Mouse (Mus musculus) liver (tissue): ENCODE results near the gene Tbc1d10c.

Experiments used
- DNase-seq: peaks from one replicate; pipeline ENCODE4 v3.0.0-alpha.2; 2020; ENCODE audit warnings: mixed read lengths

The Tbc1d10c gene

DNA sequence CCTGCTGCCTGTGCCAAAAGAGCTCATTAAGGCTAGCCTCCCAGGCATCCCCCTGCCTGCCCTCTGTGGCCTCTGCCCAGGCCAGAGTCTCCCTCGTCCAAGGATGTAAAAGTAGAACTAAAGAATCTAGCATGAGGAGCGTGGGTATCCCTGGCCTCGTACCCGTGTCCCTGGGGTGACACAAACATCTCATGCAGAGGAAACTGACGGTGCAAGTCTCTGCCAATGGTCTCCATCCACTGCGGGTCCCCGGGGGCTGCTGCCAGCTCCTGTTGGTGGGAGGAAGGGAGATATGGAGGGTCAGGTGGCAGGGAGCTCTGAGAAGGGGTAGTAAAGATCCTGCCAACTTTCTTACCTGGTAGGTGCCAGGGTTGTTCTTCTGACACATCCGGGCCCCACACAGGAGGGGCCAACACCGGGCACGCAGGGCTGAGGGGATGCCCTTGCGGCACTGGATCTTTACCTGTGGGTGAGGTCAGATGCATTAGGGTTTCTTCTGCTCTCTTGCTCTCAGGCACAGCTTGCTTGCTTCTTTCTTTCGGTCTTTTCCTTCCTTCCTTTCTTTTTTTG is 1.9 kb downstream of the Tbc1d10c start:
- DNase-seq: no peak

DNA sequence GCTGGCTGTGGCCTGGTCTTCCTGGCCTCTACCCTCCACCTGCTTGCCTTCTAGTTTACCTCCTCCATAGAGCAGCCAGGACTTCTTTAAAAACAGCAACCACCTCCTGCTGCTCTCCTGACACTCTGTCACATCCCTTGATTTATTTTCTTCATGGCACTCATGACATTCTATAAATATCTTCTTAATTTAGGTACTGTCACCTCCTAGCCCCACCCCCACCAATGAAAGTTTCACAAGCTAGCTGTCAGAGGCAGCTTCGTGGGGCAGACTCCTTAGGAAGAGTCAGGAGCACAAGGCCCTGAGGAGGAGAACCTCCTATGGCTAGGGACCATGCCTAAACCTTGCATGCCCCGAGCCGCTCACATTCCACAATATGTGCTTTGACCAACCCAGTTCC is 3.8 kb downstream of the Tbc1d10c start:
- no peak for DNase-seq

DNA sequence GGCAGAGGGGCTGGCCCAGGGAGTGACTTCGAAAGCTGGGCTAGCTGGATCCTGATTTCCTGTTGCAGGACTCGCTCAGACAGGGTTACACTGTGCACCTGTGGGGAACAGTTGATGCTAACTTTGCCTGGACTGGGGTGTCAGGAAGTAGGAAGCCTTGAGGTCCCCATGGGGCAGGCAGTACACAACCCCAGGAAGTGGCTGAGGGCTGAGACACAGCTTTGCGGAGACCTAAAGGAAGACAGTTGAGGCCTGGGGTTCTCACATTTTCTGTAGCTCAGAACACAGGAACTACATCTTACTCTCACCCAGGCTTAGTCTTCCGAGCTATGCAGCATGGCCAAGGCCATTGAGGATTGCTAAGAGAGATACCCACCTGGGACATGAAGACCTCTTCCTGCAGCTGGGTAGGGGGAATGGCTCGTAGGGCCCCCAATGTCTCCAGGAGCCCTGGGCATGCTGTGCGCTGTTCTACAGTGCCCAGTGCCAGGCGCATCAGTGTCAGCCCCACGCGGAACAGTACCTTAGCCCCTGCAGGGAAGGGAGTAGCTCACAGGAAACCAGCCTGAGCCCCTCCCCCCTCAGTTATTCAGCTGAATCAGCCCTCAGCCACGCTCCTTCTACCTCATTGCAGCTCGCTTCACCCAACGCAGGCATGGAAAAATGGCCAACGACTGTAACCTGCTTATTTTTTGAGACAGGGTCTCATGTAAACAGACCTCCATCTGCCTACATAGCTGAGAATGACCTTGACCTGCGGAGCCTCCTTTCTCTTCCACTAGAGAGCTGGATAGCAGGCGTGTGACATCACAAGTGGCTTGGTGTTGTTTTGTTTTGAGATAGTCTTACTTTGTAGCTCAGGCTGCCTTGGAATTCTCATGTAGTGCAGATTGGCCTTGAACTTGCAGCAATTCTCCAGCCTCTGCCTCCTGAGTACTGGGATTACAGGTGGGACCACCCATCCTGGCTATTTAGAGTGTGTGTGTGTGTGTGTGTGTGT is 5.8 kb downstream of the Tbc1d10c start:
- DNase-seq: peak; percentile 42

DNA sequence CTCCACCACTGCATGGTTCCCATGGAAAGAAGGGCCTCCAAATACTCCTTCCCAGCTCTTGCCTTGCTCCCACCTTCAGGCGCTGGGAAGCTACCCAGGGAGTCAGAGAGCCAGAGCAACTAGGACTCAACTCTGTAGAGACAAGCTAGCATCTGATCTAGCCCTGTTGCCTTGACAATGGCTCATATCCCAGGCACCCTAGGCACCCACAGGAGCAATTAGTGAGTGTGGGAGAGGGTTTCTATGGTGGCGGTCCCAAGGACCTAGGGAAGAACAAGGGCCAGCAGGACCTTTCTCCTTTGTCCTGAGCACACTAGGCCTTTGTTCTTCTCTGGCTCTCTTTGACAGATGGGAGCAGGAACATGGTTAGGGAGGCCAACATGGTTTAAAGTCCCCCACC is 7.4 kb downstream of the Tbc1d10c start:
- no peak for DNase-seq

DNA sequence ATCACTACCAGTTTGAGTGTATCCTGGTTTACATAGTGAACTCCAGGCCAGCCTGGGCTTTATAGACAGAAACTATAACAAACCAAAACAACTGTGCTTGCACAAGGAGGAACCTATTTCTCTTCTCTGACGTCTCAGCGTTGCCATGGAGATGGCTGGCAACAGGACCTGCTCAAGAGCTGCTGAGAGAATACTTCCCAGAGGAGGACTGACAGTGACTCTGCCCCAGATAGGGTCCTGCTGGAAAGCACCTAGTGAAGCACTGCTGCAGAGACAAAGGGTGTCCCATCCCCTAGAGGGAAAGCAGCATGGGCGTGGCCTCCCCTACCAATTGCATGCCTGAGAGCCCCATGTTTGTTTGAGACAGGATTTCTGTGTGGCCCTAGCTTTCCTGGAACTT is 9.2 kb downstream of the Tbc1d10c start:
- DNase-seq: no peak

DNA sequence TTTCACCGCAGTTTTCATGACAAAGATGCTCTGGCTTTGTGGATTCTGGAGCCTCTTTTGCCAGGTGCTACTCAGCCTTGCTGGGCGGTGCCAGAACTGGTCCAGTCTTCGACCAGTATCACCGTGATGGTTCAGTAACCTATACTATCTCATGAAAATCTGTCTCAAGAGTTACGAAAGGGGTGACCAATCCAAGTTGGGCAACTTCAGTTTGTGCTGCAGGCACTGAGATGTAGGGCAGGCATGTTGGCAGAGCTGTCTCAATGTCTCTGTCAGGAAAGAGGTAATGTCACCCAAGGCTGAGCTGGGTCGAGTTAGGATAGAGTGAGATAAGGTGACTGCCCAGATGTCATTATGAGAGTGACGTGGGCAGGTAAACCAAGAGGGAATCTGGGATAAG is 10.7 kb downstream of the Tbc1d10c start:
- DNase-seq: no peak

DNA sequence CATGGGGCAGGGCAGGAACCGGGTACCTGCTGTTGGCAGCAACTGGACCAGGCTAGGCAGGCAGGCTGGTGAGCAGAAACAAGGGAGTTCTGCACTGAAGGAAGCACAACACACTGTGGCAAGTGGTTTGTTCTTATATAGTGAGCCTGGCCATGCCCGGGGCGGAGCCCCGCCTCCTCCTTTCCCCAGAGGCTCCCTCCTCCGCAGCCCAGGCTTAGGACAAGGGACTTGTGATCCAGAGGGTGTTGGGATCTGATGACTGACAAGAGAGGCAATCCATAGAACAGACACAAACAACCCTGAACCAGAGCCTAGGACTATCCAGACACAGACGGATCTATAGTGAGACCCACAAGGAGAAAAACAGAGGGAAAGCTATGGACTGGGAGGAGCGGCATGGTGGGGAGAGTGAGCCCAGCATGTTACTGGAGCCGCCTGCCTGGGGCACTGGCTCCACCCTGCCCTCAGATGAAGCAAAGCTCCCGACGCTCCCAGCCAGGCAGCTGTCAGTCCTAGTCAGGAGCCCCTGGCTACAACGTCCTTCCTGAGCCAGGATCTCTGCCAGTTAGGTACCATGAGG is 15.6 kb downstream of the Tbc1d10c start, which contains the start of gene Carns1:
Carns1 (minus strand) TSS at position 112 of the 580 bp plus-strand sequence.
- no peak for DNase-seq

DNA sequence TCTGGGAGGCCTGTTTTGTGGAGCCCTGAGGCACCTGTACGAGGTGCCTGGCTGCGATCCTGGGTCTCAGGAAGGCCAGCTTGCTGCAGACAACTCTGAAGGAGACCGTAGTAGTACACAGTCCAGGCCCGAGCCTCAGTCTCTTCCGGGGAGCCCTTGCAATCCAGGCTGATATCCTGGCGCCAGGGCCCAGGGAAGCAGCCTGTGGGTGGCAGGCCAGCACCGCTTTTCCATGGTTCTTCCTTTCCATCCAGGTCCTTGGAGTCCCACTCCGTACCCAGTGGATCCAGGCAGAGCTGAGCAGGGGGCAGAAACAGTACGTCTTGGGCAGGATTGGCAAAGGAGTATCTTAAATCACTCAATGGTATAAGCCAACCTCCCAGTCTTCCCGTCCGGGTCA is 18.2 kb downstream of the Tbc1d10c start:
- DNase-seq: no peak

DNA sequence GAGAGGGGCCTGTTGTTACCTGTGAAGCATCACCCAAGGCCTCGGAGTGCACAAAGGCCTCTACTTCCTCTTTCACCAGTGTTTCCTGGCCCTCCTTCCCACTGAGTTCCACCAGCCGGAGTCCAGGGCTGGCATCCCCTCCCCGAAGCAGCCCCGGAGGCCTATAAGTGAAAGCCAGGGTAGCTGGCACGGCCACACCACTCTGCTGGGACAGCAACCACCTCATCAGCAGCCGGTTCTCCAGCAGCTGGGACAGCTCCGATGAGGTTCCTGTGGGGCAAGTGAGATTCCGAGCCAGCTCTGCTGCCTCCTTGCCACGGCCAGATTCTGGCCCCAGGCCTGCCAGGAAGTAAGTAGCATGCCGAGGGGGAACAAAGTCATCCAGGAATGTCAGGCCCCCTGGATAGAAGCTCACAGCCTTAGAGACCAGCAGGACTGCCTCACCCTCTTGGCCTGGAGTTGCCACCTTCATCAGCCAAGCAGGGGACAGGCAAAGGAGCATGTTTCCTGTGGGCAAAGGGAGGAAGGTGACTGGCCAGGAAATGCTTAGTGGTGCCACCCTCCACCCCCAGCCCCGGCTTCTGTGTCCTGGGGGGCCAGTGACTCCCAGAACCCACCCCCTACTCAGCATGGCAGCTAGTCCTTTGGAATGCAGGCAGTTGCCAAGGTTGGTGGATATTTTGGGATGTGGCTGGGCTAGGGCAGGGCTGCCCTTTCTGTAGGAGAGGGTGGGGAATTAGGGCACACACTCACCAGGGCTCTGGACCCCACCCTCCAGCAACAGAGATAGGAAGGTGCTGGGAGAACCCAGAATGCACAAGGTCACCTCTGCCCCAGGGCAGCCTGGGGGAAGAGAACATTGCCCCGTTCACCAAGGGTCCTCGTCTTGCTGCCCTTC is 19.4 kb downstream of the Tbc1d10c start:
- no peak for DNase-seq

DNA sequence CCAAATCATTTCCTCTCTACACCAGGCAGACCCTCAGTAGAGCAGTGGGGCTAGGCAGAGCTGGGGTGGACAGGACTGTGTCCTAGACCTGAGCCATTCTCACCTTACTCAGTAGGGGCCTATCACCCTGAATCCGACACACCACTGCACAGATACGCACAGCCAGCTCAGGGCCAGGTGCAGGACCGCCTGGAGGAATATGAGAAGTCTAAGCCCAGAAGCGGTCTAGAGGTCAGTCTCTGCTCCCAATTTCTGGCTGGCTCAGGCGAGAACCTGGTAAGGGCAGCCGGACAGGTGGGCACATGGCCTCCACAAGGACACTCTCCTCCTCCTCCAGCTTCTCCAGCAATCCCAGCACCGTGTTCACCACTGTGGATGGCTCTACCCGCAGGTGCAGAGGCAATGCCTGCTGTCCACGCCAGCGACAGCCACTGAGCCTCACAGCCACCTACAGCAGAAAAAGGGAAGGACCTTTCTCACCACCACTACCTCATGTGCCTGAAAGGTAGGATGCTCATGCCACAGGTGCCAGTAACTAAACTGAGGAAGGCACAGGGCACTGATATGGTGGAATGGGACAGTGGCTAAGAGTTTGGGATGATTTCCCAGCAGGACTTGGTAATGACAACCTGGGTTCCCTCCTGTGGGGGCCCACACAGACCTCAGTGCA is 20.2 kb downstream of the Tbc1d10c start:
- no peak for DNase-seq

DNA sequence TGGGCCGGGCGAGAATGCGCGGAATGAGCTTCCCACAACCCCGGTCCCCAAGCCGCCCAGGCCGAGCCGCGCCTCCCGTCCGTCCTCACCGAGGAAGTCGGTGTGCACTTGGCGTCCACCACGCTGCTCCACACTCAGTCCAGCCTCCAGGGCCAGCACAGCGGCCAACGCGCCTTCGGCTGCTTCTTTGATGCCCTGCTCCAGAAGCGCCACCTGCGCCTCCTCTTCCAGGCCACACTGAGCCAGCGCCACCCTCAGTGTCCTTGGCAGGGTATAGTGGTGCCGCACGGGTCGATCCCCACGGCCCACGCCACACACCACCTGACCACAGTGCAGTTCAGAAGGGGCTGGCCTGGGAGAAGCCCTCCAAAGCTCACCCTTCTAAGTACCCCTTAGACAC is 21.3 kb downstream of the Tbc1d10c start:
- DNase-seq: no peak

DNA sequence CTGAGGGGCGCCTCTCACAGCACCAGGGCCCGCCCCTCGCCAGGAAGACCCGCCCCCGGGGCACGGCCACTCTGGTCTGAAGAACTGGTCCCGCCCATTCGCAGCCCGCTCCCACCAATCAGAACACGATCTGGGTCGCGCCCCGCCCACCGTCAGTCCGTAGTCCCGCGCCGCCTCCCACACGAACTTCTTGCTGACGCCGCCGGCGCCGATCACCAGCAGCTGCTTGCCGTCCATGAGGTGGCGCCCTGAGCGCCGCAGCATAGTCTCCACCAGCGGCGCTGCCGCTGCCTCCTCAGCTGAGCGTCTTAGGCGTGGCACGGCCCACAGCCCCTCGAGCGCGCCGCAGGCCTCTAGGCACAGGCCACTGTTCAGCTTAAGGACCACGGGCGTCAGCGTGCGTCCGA is 21.7 kb downstream of the Tbc1d10c start:
- DNase-seq: peak; percentile 100

DNA sequence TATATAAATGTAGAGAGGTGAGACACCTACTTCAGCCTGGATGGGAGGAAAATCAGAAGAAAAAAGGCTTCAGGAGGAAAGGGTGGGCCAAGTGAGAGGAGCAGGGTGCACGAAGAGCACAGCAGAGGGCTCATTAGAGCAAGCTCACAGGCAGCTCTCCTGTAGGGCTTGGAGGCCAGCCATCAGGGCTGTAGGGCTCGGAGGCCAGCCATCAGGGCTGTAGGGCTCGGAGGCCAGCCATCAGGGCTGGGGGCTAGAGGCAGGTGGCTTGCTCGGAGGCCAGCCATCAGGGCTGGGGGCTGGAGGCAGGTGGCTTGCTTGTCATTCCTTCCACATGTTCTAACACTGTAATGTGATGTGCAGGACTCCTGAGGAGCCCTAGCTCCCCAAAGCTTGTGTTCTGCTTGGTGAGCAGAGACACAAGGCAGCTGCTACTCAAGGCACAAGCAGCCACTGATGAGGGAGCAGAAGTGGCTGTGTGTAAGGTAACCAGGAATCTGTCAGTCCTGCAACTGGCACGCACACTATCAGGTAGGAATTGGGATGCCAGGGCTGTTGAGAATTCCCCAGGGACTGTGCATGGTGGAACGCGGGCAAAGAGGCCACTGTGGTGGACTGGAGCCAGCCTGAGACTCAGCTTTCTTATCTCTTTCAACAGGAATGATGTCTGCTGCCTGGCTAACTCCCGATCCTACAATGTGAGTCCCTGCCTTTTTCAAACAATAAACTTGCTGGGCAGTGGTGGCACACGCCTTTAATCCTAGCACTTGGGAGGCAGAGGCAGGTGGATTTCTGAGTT is 24.2 kb downstream of the Tbc1d10c start:
- no peak for DNase-seq

DNA sequence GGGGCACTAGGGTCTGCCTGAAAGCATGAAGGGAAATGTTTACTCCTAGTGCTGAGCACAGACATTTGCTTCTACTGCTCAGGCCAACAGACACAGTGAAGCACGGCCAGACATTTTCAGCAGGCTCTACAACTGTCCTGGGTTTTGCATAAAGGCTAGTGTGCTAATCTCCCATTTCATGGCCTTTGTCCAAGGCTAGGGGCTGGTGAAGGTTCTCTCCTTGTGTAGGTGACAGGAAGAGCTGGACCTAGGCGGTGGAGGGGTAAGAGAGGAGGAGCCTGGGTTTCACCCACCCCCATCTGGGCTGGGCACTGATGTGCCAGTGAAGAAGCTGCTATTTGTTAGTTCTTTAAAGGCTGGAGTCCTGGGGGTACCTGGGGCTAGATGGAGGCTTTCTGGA is 26.4 kb downstream of the Tbc1d10c start:
- no peak for DNase-seq

DNA sequence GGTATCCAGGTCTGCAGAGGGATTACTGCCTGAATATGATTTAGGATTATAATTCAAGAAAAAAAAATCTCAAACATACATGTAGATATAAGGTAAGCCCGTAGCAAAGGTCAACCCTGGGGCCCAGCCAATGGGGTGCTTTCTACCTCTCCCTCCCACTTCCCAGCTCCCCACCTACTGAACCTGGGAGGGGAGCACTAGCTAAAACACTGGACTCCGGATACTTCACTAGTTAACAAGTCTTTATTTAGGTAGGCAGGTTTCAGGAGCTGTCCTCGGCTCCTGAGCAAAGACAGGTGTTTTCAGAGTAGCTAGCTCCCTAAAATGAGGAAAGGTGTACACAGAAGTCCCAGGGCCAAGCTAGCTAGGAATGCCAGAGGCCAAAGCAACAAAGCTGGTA is 27.0 kb downstream of the Tbc1d10c start:
- no peak for DNase-seq

DNA sequence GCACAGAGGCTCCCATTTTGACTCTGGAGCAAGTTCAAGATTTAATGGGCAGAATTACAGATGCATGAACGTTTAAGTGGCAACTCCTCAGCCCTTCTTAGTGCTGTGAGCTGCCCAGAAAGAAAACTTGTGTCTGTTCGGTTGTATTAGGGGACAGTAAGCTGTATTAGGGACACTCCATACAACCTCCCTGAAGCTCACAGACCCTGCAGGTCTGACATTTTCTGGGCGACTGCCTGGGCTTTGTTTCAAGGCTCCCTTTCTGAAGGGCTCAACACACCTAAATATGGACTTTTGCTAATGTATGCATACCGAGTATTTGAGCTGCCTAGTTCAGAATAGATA is 27.6 kb downstream of the Tbc1d10c start:
- no peak for DNase-seq

DNA sequence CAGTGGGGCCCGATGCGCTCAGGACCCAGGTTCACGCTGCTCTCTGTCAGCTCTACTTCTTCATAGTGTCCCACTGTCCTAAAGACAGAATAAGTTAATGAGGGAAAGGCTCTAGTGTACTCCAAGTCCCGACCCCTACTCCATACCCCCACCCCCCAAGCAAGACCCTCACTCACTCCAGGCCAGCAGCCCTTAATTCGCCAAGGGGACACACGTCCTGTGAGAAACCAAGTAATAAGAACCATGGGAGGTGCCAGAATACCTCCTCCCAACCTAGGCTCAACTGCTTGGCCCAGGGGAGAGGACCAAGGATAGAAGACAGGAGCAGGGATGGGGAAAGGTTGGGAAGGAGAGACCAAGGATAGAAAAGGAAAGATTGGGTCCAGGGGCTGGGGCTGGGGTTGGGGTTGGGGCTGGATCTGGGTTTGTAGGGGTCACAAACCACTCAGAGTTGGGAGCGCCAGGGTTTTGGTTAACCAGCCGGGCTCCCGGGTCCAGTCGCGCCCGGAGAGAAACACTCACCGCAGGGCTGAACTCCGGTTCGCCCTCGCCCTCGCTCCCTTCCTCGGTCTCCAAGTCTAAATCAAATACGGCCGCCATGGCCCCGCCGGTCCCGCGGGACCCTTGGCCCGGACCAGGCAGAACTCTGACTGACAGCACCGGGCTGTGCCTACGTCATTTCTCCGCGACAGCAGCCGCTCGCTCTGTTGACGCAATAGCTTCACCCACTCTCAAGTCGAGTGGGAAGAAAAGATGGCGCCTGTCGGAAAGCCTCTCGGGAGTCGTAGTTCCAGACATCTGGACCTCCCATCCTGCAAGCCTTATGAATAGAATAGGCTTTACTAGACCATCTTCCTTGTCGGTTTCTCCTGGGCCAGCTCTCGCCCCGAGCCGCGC is 28.2 kb downstream of the Tbc1d10c start, which contains the start of gene Rps6kb2:
Rps6kb2 (minus strand) TSS at position 709 of the 897 bp plus-strand sequence.
- DNase-seq: peak; percentile 94

DNA sequence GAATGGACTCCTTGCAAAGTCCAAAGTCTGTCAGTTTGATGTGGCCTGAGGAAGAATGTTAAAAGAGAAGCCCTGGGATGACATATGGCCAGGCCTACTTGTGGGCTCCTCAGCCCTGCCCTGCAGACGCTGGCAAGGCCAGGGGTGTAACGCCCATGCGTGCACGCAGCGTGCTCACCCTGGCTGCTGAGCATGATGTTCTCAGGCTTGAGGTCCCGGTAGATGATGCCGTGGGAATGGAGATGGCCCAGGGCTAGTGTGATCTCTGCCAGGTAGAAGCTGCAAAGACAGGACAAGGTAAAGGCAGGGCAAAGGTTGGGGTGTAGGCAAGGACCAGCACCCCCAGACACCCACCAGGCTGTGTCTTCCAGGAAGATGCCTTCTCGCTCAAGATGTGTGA is 32.0 kb downstream of the Tbc1d10c start:
- DNase-seq: no peak

DNA sequence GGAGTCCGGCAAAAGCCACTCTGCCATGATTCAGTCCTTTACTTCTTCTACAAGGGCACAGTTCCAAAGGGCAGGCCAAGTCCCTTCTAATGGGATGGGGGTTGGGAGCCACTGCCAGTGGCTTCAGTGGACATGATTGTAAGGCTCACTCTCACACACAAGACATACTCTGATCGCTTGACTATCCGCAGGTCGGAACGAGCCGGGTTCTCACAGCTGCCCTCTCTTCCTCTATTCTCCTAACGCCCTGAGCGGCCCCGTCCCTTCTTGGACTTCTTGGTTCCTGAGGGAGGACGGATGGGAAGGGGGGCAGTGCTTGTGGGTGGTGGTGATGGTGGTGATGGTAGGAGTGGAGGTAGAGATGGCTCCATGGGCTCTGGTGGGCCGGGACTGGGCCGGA is 34.3 kb downstream of the Tbc1d10c start:
- no peak for DNase-seq

DNA sequence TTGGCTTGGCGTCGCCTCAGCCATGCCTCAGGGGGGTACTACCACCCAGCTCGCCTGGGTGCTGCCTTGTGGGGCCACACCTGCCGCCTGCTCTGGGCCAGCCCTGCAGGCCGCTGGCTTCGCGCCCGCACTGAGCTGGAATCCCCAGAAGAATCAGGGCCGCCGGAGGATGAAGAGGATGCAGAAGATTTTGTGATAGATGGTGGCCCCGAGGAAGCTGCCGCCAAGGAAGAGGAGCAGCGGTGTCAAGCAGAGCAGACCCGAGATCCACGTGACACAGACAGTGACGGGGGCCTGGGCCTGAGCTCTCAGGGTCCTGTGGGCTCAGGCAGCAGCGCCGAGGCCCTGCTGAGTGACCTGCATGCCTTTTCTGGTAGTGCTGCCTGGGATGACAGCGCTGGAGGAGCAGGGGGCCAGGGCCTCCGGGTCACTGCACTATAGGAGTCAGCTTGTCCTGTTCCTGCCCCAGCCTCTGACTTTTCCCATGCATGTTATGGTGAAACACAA is 35.0 kb downstream of the Tbc1d10c start:
- no peak for DNase-seq
